Mouse (Mus musculus): ENCODE results near the gene Ttc27. TPM values are rescaled to one million over a fixed set of nuclear protein-coding genes. Genes with fewer than 3 reads are reported as not detected.
A peak's percentile ranks its signal among the peaks of the same experiment; 100 is the strongest.

The Ttc27 gene
- polyA plus RNA-seq, 1 experiment from 2014 or later: 14.4 TPM

DNA sequence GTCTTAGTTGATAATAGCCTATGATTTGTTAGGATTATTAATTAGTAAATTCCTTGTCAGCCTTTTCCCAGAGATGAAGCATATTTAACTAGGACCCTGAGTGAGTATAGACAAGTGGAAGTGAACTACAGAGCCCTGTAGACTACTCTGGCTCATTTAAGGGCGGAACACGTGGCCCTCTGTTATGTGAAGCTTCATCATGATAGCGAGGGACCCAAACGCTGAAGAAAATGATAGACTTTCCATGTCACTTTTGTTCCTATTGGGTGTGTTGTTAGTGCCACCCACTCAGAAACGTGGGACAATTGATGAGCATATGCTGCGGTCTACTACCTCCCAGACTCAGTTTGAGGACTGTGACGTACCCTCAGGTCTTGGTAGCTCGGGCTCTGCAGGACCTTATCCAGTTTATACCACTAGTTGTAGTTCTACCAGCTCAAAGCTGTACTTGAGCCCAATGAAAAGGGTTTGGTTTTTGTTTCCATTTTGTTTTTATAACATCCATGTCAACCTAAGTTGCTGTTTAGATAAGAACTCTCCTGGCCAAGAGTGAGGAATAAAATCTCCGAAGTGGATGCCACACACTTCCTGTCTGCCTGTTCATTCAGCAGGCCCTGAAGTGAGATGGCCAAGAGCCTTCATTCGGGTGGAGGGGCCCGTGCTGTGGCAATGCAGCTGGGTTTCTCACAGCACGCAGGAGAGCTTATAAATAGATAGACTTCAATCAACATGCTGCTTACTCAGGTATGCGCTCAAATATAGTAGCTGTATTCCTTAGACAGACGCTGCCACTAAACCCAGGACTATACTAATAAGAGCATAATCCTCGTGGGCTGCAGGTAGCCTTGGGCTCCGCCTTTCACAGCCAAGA, 148.4 kb downstream of the Ttc27 start:
- H3K9ac ChIP-seq: peak overlapping the region; percentile 52
- H3K4me2 ChIP-seq: peak overlapping the region; percentile 3; the same call in 1 of the 2 replicates
- no peaks in the 10 kb centered on the region for H3K9me3 ChIP-seq (replicated peaks)
- H3K4me3 ChIP-seq: no peak overlapping the region
- no peak for ATAC-seq (ENCODE audit: insufficient number of reproducible peaks, low FRiP score)
- peaks cover 69% of the 10 kb centered on the region for H3K4me1 ChIP-seq (replicated peaks)
- 61% methylated on average over 16 of the region's 16 CpGs for WGBS
- H3K27me3 ChIP-seq (replicated peaks): no peaks in the 10 kb centered on the region
- H3K27ac ChIP-seq (ENCODE audit: poor library complexity, severe bottlenecking): peak overlapping the region; percentile 92
- no peaks in the 10 kb centered on the region for H3K36me3 ChIP-seq

DNA sequence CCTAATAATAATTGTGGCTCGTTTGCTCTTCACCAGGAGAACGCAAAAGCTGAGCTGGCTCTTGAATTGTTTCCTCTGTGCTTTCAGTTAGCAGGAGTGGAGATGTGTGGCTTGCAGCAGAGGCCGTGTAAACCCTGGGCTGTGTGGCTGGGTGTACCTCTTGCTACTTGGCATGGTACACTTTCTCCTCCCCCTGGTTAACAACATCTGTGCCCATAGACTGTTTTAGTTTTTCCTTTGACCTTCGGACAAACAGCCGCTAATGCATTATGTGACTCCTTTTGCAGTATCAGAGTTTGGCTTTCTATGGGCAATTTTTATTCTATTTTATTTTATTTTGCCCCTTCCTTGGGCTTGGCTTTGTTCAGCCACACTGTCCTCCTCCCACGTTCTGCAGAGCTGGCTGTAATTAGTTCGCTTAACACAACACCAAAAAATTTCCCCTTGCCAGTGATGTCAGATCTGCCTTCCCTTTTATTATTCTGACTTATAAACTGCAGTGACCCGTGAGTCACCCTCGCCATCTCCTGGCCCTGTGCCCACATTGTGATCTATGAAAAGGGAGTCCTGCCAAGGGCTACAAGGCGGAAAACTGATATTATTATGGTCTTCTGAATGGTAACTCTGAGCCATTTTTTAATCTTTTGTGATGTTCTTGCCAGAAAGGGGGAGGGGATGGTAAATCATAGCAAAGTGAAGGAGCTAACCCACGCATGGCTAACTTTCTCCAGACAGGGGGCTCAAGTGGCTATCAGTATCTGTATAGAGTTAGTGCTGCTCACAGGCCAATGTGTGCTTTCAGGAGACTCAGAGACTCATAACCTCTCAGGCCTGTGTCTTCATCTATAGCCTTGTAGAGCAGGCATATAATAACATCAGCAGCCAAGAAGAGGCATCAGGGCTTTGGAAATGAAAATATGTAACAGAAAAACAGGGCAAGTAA, 149.3 kb downstream of the Ttc27 start:
- Histone ChIP-seq H3K4me3 (no peak overlapping the region), H3K4me1 (replicated peaks) (peaks cover 75% of the 10 kb centered on the region), H3K27ac (ENCODE audit: poor library complexity, severe bottlenecking) (peak overlapping the region; percentile 92), H3K4me2 (peak overlapping the region; percentile 12; the same call in 1 of the 2 replicates), H3K27me3 (replicated peaks) (no peaks in the 10 kb centered on the region), H3K9ac (peak overlapping the region; percentile 52), H3K9me3 (replicated peaks) (no peaks in the 10 kb centered on the region), H3K36me3 (no peaks in the 10 kb centered on the region)
- 32% methylated on average over 11 of the region's 11 CpGs for WGBS
- ATAC-seq (ENCODE audit: insufficient number of reproducible peaks, low FRiP score): peak; percentile 56; the same call in 1 of the 2 replicates

DNA sequence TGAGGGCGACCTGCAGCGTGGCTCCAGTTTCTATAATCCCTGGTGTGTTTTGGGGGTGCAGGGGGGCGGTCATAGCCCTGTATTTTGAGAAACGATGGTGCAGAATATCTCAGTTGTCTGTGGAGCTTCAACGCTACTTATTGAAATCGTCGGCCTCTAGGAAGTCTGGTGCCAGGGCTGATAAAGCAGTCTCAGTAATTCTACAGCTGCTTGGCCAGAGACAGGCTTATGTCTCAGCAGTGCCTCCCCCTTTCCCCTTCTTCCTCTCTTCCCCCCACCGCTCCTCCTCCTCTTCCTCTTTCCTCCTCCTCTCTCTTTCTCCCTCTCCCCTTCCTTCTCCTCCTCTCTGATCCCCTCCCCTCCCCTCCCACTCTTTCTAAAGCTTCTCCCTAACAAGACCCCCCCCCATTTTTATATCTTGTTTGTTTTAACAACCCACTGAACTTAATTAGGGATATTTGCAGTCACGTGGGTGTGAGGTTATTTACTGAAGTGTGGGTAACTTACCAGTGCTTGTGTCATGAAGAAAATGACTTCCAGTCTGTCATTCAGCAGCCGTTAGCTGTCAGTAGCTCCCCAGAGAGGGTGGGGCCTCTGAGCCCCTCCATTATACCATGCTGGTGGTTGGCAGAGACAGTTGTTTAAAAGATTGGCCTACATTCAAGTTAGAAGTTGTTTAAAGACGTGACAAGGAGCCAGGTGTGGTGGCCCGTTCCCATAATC, 150.8 kb downstream of the Ttc27 start:
- Histone ChIP-seq H3K36me3 (no peaks in the 10 kb centered on the region), H3K27ac (ENCODE audit: poor library complexity, severe bottlenecking) (peak overlapping the region; percentile 92), H3K4me2 (peak overlapping the region; percentile 11; the same call in 1 of the 2 replicates), H3K27me3 (replicated peaks) (no peaks in the 10 kb centered on the region), H3K4me3 (no peak overlapping the region), H3K9me3 (replicated peaks) (no peaks in the 10 kb centered on the region), H3K4me1 (replicated peaks) (peaks cover 77% of the 10 kb centered on the region), H3K9ac (peak overlapping the region; percentile 35; the same call in 1 of the 2 replicates)
- 40% methylated on average over 12 of the region's 12 CpGs for WGBS
- ATAC-seq (ENCODE audit: insufficient number of reproducible peaks, low FRiP score): no peak

DNA sequence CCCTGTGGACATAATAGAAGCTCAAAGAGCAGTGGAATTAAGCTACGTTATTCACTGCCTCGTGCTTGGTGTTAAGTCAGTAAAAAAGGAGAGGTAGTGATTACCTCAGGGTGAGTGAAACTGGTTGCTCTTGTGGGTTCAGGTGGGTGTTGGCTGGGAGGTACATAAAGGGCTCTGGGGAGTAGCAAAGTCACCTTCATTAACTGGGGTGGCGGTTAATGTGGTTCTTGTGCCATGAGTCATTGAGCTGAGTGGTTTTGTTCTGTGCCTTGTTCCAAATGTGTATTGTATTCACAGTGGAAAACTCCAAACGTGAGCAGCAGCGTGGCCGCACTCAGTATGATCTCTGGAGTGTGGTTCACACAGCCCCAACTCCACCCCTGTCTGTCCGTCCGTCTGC, 152.0 kb downstream of the Ttc27 start:
- Histone ChIP-seq H3K36me3 (no peaks in the 10 kb centered on the region), H3K27me3 (replicated peaks) (no peaks in the 10 kb centered on the region), H3K4me1 (replicated peaks) (peaks cover 79% of the 10 kb centered on the region), H3K27ac (ENCODE audit: poor library complexity, severe bottlenecking) (peak overlapping the region; percentile 86), H3K4me2 (no peak overlapping the region; the same call in 1 of the 2 replicates), H3K4me3 (no peak overlapping the region), H3K9me3 (replicated peaks) (no peaks in the 10 kb centered on the region), H3K9ac (peak overlapping the region; percentile 23; the same call in 1 of the 2 replicates)
- WGBS: 67% methylated on average over 8 of the region's 8 CpGs
- no peak for ATAC-seq (ENCODE audit: insufficient number of reproducible peaks, low FRiP score)

DNA sequence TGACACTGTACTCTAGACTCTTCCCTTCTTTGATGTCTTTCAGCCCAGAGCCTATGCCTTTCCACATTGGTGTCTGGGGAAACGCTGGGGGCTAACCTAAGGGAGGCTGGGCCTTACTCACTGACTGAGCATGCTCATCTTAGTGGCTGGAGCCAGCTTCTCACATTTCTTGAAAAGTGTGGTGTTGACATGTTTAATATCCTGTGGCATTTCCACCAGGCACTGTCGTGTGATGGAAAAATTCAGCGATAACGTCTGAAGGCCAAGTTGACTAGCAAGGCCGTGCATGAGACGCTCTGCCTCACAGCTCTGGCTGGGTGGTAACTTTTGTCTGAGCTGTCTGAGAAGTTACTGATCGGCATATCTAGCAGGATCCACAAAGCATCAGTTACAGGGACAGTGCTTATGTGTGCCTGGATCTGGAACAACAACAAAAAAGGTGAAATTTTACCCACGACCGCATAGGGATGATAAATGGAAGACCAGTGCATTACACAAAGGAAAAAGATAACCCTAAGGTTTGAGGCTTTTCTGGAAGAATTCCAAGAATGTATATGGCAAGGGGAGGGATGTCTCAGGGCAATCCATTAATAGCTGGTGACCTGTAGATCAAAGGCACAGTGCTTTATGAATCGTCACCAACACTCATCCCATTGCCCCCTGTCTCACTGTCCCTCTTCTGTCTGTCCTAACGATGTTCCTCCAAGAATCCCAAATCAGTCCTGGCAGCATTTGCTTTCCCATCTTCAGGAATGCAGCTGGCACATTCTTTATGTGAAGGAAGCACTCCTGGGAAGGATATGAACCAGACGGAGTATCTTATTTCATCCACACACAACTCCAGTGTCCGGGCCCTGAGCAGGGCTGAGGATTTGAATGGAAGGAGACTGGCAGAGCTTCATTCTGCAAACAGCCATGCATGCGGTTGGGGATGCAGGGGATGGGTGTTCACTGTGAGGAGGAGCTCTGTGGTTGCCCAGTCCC, 152.9 kb downstream of the Ttc27 start:
- no peak overlapping the region for H3K4me3 ChIP-seq
- no peaks in the 10 kb centered on the region for H3K36me3 ChIP-seq
- H3K4me1 ChIP-seq (replicated peaks): peaks cover 80% of the 10 kb centered on the region
- H3K9ac ChIP-seq: no peak overlapping the region
- 14% methylated on average over 14 of the region's 14 CpGs for WGBS
- no peaks in the 10 kb centered on the region for H3K27me3 ChIP-seq (replicated peaks)
- H3K27ac ChIP-seq (ENCODE audit: poor library complexity, severe bottlenecking): peak overlapping the region; percentile 86
- ATAC-seq (ENCODE audit: insufficient number of reproducible peaks, low FRiP score): peak; percentile 34
- H3K4me2 ChIP-seq: 0 out of 2 replicates have a peak overlapping the region, but pooled peaks have one; percentile 1
- no peaks in the 10 kb centered on the region for H3K9me3 ChIP-seq (replicated peaks)

DNA sequence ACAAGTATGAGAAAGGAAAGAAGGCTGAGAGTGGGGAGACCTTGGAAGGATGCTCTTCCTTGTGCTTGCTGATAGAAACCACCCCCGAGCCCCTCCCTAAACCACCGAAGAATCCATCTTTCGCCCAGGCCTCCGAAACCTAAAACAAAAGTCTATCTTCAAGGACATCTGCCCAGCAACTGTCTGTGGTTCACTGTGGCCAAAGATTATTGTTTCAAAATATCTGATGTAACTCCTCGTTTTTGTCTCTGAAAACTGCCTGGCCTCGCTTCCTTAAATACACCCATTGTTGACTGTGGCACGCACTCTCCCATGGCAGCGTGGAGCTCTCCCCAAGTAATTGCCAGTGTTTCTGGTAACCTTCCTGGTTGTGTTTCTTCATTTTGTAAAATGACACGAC, 155.0 kb downstream of the Ttc27 start:
- no peak for ATAC-seq (ENCODE audit: insufficient number of reproducible peaks, low FRiP score)
- H3K4me3 ChIP-seq: no peak overlapping the region
- H3K27me3 ChIP-seq (replicated peaks): no peaks in the 10 kb centered on the region
- H3K9me3 ChIP-seq (replicated peaks): no peaks in the 10 kb centered on the region
- peaks cover 80% of the 10 kb centered on the region for H3K4me1 ChIP-seq (replicated peaks)
- no peak overlapping the region for H3K27ac ChIP-seq (ENCODE audit: poor library complexity, severe bottlenecking)
- no peak overlapping the region for H3K4me2 ChIP-seq
- 73% methylated on average over 9 of the region's 9 CpGs for WGBS
- no peaks in the 10 kb centered on the region for H3K36me3 ChIP-seq
- H3K9ac ChIP-seq: no peak overlapping the region

DNA sequence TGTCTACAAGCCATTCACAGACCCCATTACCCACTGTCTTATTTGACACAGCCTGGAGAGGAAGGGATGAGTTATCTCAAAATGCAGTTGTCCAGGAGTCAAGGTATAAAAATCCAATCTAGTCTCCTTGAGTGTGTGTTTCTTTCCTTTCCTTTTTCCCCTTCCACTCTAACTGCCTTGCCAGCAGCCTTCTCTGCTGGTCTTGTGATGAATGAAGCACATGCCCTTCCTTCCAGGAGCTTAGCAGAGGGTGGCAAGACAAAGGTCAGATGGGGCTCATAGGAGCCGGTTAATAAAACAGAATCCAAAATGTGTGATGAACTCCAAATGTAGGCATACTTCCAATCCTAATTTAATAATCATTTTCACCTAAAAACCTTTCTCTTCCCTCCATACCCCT, 156.2 kb downstream of the Ttc27 start:
- H3K9me3 ChIP-seq (replicated peaks): no peaks in the 10 kb centered on the region
- H3K27ac ChIP-seq (ENCODE audit: poor library complexity, severe bottlenecking): no peak overlapping the region
- no peak overlapping the region for H3K4me2 ChIP-seq
- H3K4me3 ChIP-seq: no peak overlapping the region
- H3K27me3 ChIP-seq (replicated peaks): no peaks in the 10 kb centered on the region
- H3K9ac ChIP-seq: no peak overlapping the region
- no peaks in the 10 kb centered on the region for H3K36me3 ChIP-seq
- no peak for ATAC-seq (ENCODE audit: insufficient number of reproducible peaks, low FRiP score)
- WGBS: 82% methylated on average over 1 of the region's 1 CpGs
- peaks cover 70% of the 10 kb centered on the region for H3K4me1 ChIP-seq (replicated peaks)

DNA sequence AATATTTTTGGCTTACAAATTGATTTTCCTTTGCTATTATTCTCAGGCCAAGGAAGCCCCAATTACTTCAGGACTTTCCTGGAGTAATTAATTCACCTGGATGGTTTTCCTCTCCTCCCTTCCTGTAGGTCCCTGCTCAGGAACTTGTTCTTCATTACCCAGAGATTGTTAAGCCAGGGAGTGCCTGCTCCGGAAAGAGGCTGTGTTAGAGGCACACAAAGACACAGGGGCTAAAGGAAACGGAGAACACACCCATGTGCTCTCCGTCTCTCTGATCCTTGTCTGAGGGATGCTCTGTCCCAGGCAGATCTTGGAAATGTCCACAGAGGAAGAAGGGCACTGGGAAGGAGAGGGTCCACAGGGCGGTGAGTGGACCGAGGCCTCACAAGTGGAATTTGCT, 158.2 kb downstream of the Ttc27 start:
- Histone ChIP-seq H3K27ac (ENCODE audit: poor library complexity, severe bottlenecking) (peak overlapping the region; percentile 89; the same call in 1 of the 2 replicates), H3K4me1 (replicated peaks) (peaks cover 70% of the 10 kb centered on the region), H3K4me3 (no peak overlapping the region), H3K4me2 (no peak overlapping the region), H3K9me3 (replicated peaks) (no peaks in the 10 kb centered on the region), H3K27me3 (replicated peaks) (no peaks in the 10 kb centered on the region), H3K36me3 (no peaks in the 10 kb centered on the region), H3K9ac (no peak overlapping the region)
- 79% methylated on average over 5 of the region's 5 CpGs for WGBS
- no peak for ATAC-seq (ENCODE audit: insufficient number of reproducible peaks, low FRiP score)

DNA sequence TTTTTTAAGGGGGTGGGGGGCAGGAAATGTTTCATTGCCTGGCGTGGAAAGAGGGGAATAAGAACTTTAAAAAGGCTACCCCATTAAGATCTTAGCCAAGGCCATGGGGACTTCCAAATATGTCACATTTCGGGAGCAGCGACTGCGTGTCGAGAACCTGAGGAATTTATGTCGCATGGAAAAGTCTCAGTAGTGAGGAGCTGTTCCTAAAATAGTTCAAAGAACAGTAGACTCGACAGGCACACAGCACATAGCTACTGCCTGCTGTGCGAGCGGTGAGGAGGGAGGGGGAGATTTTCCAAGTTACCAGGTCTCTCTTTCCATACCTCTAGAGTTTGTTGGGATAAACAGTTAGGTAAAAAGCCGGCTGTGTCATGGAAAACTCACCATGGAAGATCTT, 159.4 kb downstream of the Ttc27 start:
- WGBS: 32% methylated on average over 10 of the region's 10 CpGs
- ATAC-seq (ENCODE audit: insufficient number of reproducible peaks, low FRiP score): 0 out of 2 replicates have a peak, but pooled peaks have one; percentile 37
- Histone ChIP-seq H3K9me3 (replicated peaks) (no peaks in the 10 kb centered on the region), H3K27me3 (replicated peaks) (no peaks in the 10 kb centered on the region), H3K27ac (ENCODE audit: poor library complexity, severe bottlenecking) (peak overlapping the region; percentile 89), H3K4me3 (no peak overlapping the region), H3K4me2 (peak overlapping the region; percentile 16; the same call in 1 of the 2 replicates), H3K4me1 (replicated peaks) (peaks cover 74% of the 10 kb centered on the region), H3K36me3 (no peaks in the 10 kb centered on the region), H3K9ac (no peak overlapping the region)

All from heart, embryonic 12.5 days (tissue).